ENCODE assay signal across 32 mouse cellular contexts in the genomic region with DNA sequence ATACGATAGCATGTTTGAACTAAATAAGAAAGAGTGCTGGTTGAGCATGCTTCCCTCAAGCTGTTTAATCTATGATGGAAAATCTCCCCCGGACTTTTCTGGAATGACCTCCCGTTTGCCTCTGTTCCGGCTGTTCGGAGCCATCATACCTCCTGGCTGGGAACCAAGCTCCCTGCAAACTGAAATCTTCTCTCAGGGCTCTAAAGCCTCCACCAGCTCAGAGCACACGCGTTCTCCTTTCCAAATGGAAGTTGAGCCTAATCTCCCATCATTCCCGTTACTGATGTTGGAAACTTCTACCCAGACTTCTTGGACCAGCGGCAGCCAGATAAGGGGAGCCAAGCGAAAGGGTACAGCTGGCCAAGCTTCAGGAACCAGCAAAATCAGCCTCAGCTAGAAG. TPM values are rescaled to one million over a fixed set of nuclear protein-coding genes. Genes with fewer than 3 reads are reported as not detected.
DNase-seq lines count a peak whose midpoint lies in the region; ATAC-seq and TF ChIP-seq lines count a peak whose summit lies in the region.
"Had no signal": no experiment of that assay in that cellular context is flagged by ENCODE, and none has a peak within 500 bp of the region (broad histone marks: within the 10 kb centered on the region; RNA-seq: fewer than 3 reads in every experiment).

No protein-coding gene starts in this region.

- no peak overlapping the region for H3K27ac ChIP-seq in limb, embryonic 14.5 days (replicated peaks; ENCODE audit: low read depth, low read length)
- H3K27ac ChIP-seq in limb, embryonic 10.5 days = no peak overlapping the region
- no peak overlapping the region; the same call in 1 of the 2 replicates for H3K27ac ChIP-seq in lung, embryonic 16.5 days (ENCODE audit: low read length)
- H3K27ac ChIP-seq in ES-Bruce4 (ENCODE audit: insufficient read depth, low read length) = no peak overlapping the region
- H3K27ac ChIP-seq in midbrain, embryonic 14.5 days (replicated peaks; ENCODE audit: low read depth, low read length) = no peak overlapping the region
- H3K27ac ChIP-seq: embryonic facial prominence, embryonic 13.5 days; heart, adult 2 months; heart, embryonic 10.5 days; heart, embryonic 13.5 days; hindbrain, embryonic 14.5 days; hindbrain, postnatal 0 days had no signal

- peak; percentile 40 for DNase-seq in limb, embryonic 14.5 days (ENCODE audit: low spot score)
- no peak for DNase-seq in limb, embryonic 10.5 days (ENCODE audit: low spot score)
- DNase-seq in lung, postnatal 10 days = no peak
- no peak for DNase-seq in midbrain, embryonic 14.5 days
- DNase-seq: adrenal gland, postnatal 10 days; adrenal gland, postnatal 36 days; cerebellum, adult 18-20 months; cerebellum, adult 9-10 months; cerebellum, postnatal 14 days; forebrain, postnatal 0 days; gastrocnemius, postnatal 10 days; gastrocnemius, postnatal 36 days; heart, adult 2 months; heart, postnatal 14 days; heart, postnatal 4 days had no signal

- H3K4me2 ChIP-seq in limb, embryonic 14.5 days (replicated peaks; ENCODE audit: low read depth, low read length, severe bottlenecking) = no peak overlapping the region
- H3K4me2 ChIP-seq in lung, embryonic 16.5 days (ENCODE audit: low read depth, low read length) = no peak overlapping the region
- no peak overlapping the region for H3K4me2 ChIP-seq in midbrain, embryonic 14.5 days (ENCODE audit: low read length)
- H3K4me2 ChIP-seq: embryonic facial prominence, embryonic 13.5 days; heart, embryonic 13.5 days; hindbrain, embryonic 14.5 days had no signal

- no peak overlapping the region for H3K9ac ChIP-seq in limb, embryonic 14.5 days (ENCODE audit: low read depth, low read length, severe bottlenecking)
- H3K9ac ChIP-seq in lung, embryonic 16.5 days (ENCODE audit: low read length) = no peak overlapping the region
- no peak overlapping the region for H3K9ac ChIP-seq in ES-Bruce4 (ENCODE audit: low read depth, poor library complexity, severe bottlenecking)
- H3K9ac ChIP-seq in midbrain, embryonic 14.5 days (replicated peaks; ENCODE audit: low read length) = no peak overlapping the region
- H3K9ac ChIP-seq: embryonic facial prominence, embryonic 13.5 days; forebrain, postnatal 0 days; heart, embryonic 13.5 days; hindbrain, embryonic 14.5 days had no signal

- no peak for TF ChIP-seq POLR2A in limb, embryonic 14.5 days (IDR thresholded peaks at IDR 0.05; ENCODE audit: borderline replicate concordance, extremely low read depth, insufficient read depth, insufficient read length)
- no peak for TF ChIP-seq POLR2A in ES-Bruce4 (IDR thresholded peaks at IDR 0.05; ENCODE audit: insufficient read depth, low read length)

- no peaks in the 10 kb centered on the region for H3K9me3 ChIP-seq in limb, embryonic 14.5 days (ENCODE audit: control insufficient read depth, low read length)
- no peaks in the 10 kb centered on the region for H3K9me3 ChIP-seq in limb, embryonic 10.5 days (replicated peaks)
- H3K9me3 ChIP-seq in lung, embryonic 16.5 days (ENCODE audit: control insufficient read depth, low read length) = no peaks in the 10 kb centered on the region
- no peaks in the 10 kb centered on the region for H3K9me3 ChIP-seq in ES-Bruce4 (replicated peaks; ENCODE audit: control insufficient read depth, insufficient read depth, low read length, poor library complexity, severe bottlenecking)
- no peaks in the 10 kb centered on the region for H3K9me3 ChIP-seq in midbrain, embryonic 14.5 days (ENCODE audit: control insufficient read depth, low read length)
- H3K9me3 ChIP-seq: embryonic facial prominence, embryonic 13.5 days; G1E; heart, embryonic 10.5 days; heart, embryonic 13.5 days had no signal

- H3K4me1 ChIP-seq in limb, embryonic 14.5 days (ENCODE audit: control insufficient read depth, insufficient read depth, low read length) = no peaks in the 10 kb centered on the region
- H3K4me1 ChIP-seq in limb, embryonic 10.5 days = peaks cover 12% of the 10 kb centered on the region
- peaks cover 10% of the 10 kb centered on the region for H3K4me1 ChIP-seq in lung, embryonic 16.5 days (replicated peaks; ENCODE audit: control insufficient read depth, insufficient read depth, low read length)
- H3K4me1 ChIP-seq in ES-Bruce4 (ENCODE audit: control insufficient read depth, insufficient read depth, low read length) = no peaks in the 10 kb centered on the region
- no peaks in the 10 kb centered on the region for H3K4me1 ChIP-seq in midbrain, embryonic 14.5 days (ENCODE audit: control insufficient read depth, insufficient read depth, low read length)

- WGBS in limb, embryonic 14.5 days = 65% methylated on average over 10 of the region's 10 CpGs
- WGBS in limb, embryonic 10.5 days = 94% methylated on average over 10 of the region's 10 CpGs
- 41% methylated on average over 10 of the region's 10 CpGs for WGBS in lung, embryonic 16.5 days
- 92% methylated on average over 10 of the region's 10 CpGs for WGBS in midbrain, embryonic 14.5 days

- ATAC-seq in limb, embryonic 14.5 days (ENCODE audit: low FRiP score, low read depth) = peak; percentile 34; the same call in 1 of the 2 replicates
- peak; percentile 44; the same call in 1 of the 2 replicates for ATAC-seq in lung, embryonic 16.5 days (ENCODE audit: low read depth)
- ATAC-seq in midbrain, embryonic 14.5 days (ENCODE audit: low FRiP score, low TSS enrichment) = no peak
- ATAC-seq: CD4-positive, CD25-positive, alpha-beta regulatory T cell, adult 4 months; forebrain, embryonic 14.5 days; forebrain, postnatal 0 days; hindbrain, postnatal 0 days; inflammation-experienced regulatory T-cells, adult 6 months; Patski had no signal

- no peaks in the 10 kb centered on the region for H3K27me3 ChIP-seq in limb, embryonic 14.5 days (ENCODE audit: control insufficient read depth, insufficient read depth, low read length)
- no peaks in the 10 kb centered on the region for H3K27me3 ChIP-seq in limb, embryonic 10.5 days (ENCODE audit: low read depth, poor library complexity, severe bottlenecking)
- H3K27me3 ChIP-seq in lung, embryonic 16.5 days (ENCODE audit: control insufficient read depth, insufficient read depth, low read depth, low read length) = no peaks in the 10 kb centered on the region
- H3K27me3 ChIP-seq in ES-Bruce4 (ENCODE audit: control insufficient read depth, insufficient read depth, low read length, poor library complexity, severe bottlenecking) = no peaks in the 10 kb centered on the region
- H3K27me3 ChIP-seq in midbrain, embryonic 14.5 days (ENCODE audit: control insufficient read depth, insufficient read depth, low read length) = no peaks in the 10 kb centered on the region
- H3K27me3 ChIP-seq: embryonic facial prominence, embryonic 13.5 days; heart, embryonic 13.5 days; Patski had no signal

- no peaks in the 10 kb centered on the region for H3K36me3 ChIP-seq in limb, embryonic 14.5 days (ENCODE audit: control insufficient read depth, insufficient read depth, low read length)
- H3K36me3 ChIP-seq in limb, embryonic 10.5 days = no peaks in the 10 kb centered on the region
- no peaks in the 10 kb centered on the region for H3K36me3 ChIP-seq in lung, embryonic 16.5 days (ENCODE audit: control insufficient read depth, insufficient read depth, low read length)
- H3K36me3 ChIP-seq in ES-Bruce4 (ENCODE audit: control insufficient read depth, insufficient read depth, low read length, poor library complexity, severe bottlenecking) = no peaks in the 10 kb centered on the region; the same call in 1 of the 2 replicates
- no peaks in the 10 kb centered on the region for H3K36me3 ChIP-seq in midbrain, embryonic 14.5 days (ENCODE audit: control insufficient read depth, insufficient read depth, low read length)
- H3K36me3 ChIP-seq: embryonic facial prominence, embryonic 13.5 days; heart, embryonic 10.5 days; heart, embryonic 13.5 days had no signal

- TF ChIP-seq EP300 in ES-Bruce4 (IDR thresholded peaks at IDR 0.05; ENCODE audit: insufficient read depth, low read depth, low read length) = no peak

- no peak for TF ChIP-seq CTCF in ES-Bruce4 (IDR thresholded peaks at IDR 0.05; ENCODE audit: low read depth, low read length)

- H3K4me3 ChIP-seq in limb, embryonic 14.5 days (replicated peaks; ENCODE audit: low read length) = no peak overlapping the region
- H3K4me3 ChIP-seq in limb, embryonic 10.5 days = no peak overlapping the region
- no peak overlapping the region for H3K4me3 ChIP-seq in lung, embryonic 16.5 days (ENCODE audit: low read length)
- H3K4me3 ChIP-seq in ES-Bruce4 (ENCODE audit: low read depth, low read length) = peak overlapping the region; percentile 12
- H3K4me3 ChIP-seq in midbrain, embryonic 14.5 days (replicated peaks; ENCODE audit: low read depth, low read length) = no peak overlapping the region
- H3K4me3 ChIP-seq: embryonic facial prominence, embryonic 13.5 days; heart, adult 2 months; heart, embryonic 10.5 days; heart, embryonic 13.5 days had no signal

RNA-seq across cellular contexts. Expression of a gene that starts 37.5 kb away (rescaled TPM):
- polyA plus RNA-seq in limb, embryonic 14.5 days (2012; rRNA removed) = 8.6 TPM in 2 replicates
- polyA plus RNA-seq in limb, embryonic 14.5 days (2014; fragmentation: Nextera tagmentation; extraction: Ambion mirVana) = 8.9 and 9.4 TPM in 2 replicates
- polyA plus RNA-seq in limb, embryonic 10.5 days (2016; fragmentation: Nextera tagmentation; extraction: Ambion mirVana) = 7.6 and 8.6 TPM in 2 replicates
- 19.2 and 20.2 TPM in 2 replicates for polyA plus RNA-seq in lung, embryonic 16.5 days (2015; fragmentation: Nextera tagmentation; extraction: Ambion mirVana)
- 11.3 and 14.0 TPM in 2 replicates for polyA plus RNA-seq in ES-Bruce4 (2011; ENCODE audit: insufficient read depth, insufficient read length, low read depth, missing spikeins)
- 11.4 and 12.9 TPM in 2 replicates for polyA plus RNA-seq in midbrain, embryonic 14.5 days (2014; fragmentation: Nextera tagmentation; extraction: Ambion mirVana)

RNA-seq across cellular contexts. Expression of a gene that starts 59.0 kb away (rescaled TPM):
- 8.3 TPM in 2 replicates for polyA plus RNA-seq in limb, embryonic 14.5 days (2012; rRNA removed)
- 2.3 and 3.4 TPM in 2 replicates for polyA plus RNA-seq in limb, embryonic 14.5 days (2014; fragmentation: Nextera tagmentation; extraction: Ambion mirVana)
- not detected in 2 replicates for polyA plus RNA-seq in limb, embryonic 10.5 days (2016; fragmentation: Nextera tagmentation; extraction: Ambion mirVana)
- polyA plus RNA-seq in lung, embryonic 16.5 days (2015; fragmentation: Nextera tagmentation; extraction: Ambion mirVana) = 0.38 and 0.92 TPM in 2 replicates
- polyA plus RNA-seq in ES-Bruce4 (2011; ENCODE audit: insufficient read depth, insufficient read length, low read depth, missing spikeins) = not detected in 2 replicates
- polyA plus RNA-seq in midbrain, embryonic 14.5 days (2014; fragmentation: Nextera tagmentation; extraction: Ambion mirVana) = not detected in 2 replicates
- polyA plus RNA-seq: C2C12; CD4-positive, CD25-positive, alpha-beta regulatory T cell, adult 4 months; embryonic facial prominence, embryonic 13.5 days; forebrain, embryonic 11.5 days; forebrain, embryonic 14.5 days; forebrain, postnatal 0 days; frontal cortex, adult 2 months; G1E; heart, embryonic 10.5 days; heart, embryonic 13.5 days; heart, embryonic 16.5 days; hindbrain, embryonic 11.5 days; hindbrain, embryonic 14.5 days; hindbrain, postnatal 0 days; inflammation-experienced regulatory T-cells, adult 6 months; Patski had no signal
